Mouse (Mus musculus): ENCODE measurements at regions not wholly inside any gene's neighbourhood (a gene's known extent, or its start where the extent isn't known, plus 50 kb on each side); places are given as distances from the start of the nearest gene placed in this dataset.

- in situ Hi-C loops (cut with MboI; ENCODE audit: unreplicated experiment in 2 of 2), result loop anchor here in 1 of 2 experiments (25.0 kb wide), 1 partner anchor 1588 kb away; no protein-coding TSS in a partner anchor
Observed at GRCm38 (mm10) chr3:133599731-133600130, 54.8 kb upstream of the Tet2 start.

DNA sequence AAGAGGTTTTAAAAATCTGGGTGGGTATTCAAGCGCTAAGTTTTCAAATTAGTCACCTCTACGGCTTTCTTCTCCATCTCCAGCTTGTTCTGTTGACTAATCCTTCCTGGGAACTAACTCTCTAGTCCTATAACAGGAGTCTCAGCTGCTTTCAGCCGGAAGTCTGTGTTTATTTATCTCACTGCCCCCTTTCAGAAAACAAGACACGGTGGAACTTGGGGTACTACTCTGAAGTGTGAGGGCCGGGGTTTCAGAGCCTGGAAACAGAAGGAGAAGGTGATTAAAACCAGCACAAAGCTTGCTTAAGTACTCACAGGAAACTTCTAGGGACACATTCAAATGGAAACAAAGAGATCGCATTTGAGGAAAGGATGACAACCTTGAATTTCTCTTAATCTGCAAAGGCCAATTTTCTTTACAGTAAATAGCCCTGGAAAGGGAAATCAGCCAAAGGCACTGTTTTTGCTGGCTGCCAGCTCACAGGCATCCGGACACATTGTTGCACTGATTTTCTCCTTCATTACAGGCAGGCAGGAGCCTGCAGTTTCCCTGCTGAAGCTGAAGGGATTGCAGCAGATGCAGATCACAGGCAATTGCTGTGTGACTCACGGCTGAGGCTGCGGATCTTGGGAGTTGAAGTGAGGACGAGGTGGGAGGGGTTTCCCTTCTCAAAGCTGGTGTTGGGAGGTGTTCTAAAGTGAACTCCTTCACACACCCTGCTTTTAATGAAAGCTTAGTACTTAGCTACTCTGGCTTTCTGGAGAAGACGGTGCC, 55.7 kb upstream of the Tet2 start:
- in situ Hi-C loops (cut with MboI; ENCODE audit: unreplicated experiment in 2 of 2), result no loop called here

DNA sequence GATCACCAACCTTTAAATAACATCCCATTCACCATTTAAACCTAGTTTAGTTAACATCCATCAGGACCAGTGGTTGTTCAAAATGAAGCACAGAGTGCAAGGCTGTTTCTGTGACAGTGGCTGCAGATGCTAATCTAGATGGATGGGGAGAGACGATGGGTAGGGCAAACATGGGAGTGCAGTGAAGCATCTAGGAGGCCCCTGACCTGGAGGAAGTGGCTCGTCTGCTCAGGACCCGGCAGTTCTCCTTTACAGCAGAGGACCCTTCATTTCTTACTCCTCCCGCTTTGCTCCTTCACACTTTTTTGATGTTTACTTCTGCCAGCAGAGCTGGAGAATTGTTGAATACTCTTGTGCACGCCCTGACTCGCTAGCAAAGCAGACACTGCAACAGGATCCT, 60.5 kb upstream of the Tet2 start:
- in situ Hi-C loops (cut with MboI; ENCODE audit: unreplicated experiment in 2 of 2), result no loop called here

- in situ Hi-C loops (cut with MboI; ENCODE audit: unreplicated experiment in 2 of 2), result no loop called here
Observed at GRCm38 (mm10) chr3:133608845-133609261, 63.9 kb upstream of the Tet2 start.

GRCm38 (mm10) chr3:133613836-133614711, 69.1 kb upstream of the Tet2 start:
- in situ Hi-C loops (cut with MboI; ENCODE audit: unreplicated experiment in 2 of 2), result loop anchor here in 1 of 2 experiments (5.0 kb wide), 1 partner anchor 48 kb away; no protein-coding TSS in a partner anchor

GRCm38 (mm10) chr3:133614712-133615426, 69.9 kb upstream of the Tet2 start:
- in situ Hi-C loops (cut with MboI; ENCODE audit: unreplicated experiment in 2 of 2), result loop anchor here in 1 of 2 experiments (5.0 kb wide), 1 partner anchor 47 kb away; no protein-coding TSS in a partner anchor

GRCm38 (mm10) chr3:133617036-133617435, 72.1 kb upstream of the Tet2 start:
- in situ Hi-C loops (cut with MboI; ENCODE audit: unreplicated experiment in 2 of 2), result no loop called here

DNA sequence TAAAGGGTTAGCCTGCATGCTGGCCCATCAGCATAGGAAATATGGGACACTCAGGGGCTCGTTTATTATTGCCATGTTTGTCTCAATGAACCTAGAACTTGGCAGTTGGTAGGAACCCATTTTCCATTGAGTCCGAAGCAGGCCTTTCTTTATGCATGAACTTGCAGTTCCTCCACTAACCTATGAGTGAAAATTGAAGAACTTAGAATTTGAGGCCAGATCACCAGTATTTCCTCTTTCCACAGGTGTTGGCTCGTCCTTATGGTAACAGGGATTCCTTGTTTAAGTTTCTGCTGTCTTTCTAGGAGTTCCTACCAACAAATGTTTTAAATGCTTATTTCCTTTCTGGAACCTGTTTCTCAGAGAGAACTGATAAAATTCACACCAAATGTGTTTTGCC, 73.6 kb upstream of the Tet2 start:
- in situ Hi-C loops (cut with MboI; ENCODE audit: unreplicated experiment in 2 of 2), result no loop called here

GRCm38 (mm10) chr3:133623201-133623744, 78.3 kb upstream of the Tet2 start:
- in situ Hi-C loops (cut with MboI; ENCODE audit: unreplicated experiment in 2 of 2), result no loop called here

DNA sequence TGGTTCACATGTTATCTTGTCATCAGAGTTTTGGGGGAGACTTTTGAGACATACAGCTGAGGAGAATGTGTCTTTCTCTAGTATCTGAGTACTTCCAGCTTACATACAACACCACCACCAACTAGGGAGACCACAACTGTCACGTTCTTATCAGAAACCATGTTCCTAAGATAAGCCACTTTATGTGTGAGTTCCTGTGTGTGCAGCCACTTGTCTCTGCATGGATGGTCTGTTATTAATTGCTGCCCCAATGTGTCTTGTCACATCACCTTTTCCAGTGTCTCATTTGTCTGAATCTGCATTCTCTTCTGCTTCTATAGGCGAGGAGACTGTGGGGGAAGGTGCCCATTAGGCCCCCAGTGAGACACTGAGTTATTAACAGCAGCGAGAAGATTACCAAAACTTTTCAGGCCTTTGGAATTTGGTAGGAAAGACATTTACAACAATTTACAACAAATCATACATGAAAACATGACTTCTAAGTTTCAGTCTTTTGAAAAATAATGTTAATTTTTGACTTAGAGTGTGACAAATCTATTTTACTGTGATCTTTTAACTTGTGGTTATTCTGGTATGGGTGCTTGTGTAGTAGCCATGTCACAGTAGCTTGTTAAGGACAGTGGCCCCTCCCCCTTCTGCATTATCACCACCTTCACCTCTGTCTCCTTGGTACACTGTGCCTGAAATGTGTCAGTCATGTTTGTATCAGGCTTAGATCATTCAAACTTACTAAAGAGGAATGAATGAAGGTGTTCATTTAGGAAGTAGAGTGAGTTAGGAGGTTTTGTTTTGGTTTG, 79.3 kb upstream of the Tet2 start:
- in situ Hi-C loops (cut with MboI; ENCODE audit: unreplicated experiment in 2 of 2), result no loop called here

GRCm38 (mm10) chr3:133625046-133625445, 80.1 kb upstream of the Tet2 start:
- in situ Hi-C loops (cut with MboI; ENCODE audit: unreplicated experiment in 2 of 2), result no loop called here

- in situ Hi-C loops (cut with MboI; ENCODE audit: unreplicated experiment in 2 of 2), result no loop called here
Observed at GRCm38 (mm10) chr3:133626442-133626841, 81.5 kb upstream of the Tet2 start.

DNA sequence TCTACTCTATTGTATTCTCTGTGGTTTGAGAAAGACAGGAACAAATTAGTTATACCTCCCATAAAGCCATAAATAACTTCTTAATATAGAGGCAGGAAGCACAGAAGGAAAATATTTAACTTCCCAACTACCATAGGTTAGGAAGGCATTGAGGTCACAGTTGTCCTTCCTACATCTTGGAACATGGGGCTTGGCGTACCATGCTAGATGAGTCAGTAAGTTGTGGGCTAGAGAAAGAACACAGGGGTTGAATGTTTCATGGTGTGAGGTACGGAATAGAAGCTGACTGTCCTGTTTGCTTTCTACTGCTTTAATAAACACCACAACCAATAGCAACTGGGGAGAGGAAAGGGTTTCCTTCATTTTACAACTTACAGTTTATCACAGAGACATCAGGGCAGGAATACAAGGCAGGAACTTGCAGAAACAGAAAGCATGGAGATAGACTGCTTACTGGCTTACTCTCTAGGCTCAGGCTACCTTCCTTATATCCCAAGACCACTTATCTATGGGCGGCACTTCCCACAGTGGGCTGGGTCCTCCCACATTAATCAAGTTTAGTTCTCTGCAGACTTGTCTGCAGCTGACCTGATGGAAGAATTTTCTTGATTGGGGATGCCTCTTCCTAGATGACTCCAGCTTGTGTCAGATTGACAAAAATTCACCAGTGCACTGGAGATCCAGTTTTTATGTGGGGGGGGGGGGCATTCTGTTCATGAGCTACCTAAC, 82.3 kb upstream of the Tet2 start:
- in situ Hi-C loops (cut with MboI; ENCODE audit: unreplicated experiment in 2 of 2), result no loop called here

GRCm38 (mm10) chr3:133634306-133634705, 89.4 kb upstream of the Tet2 start:
- in situ Hi-C loops (cut with MboI; ENCODE audit: unreplicated experiment in 2 of 2), result no loop called here

- in situ Hi-C loops (cut with MboI; ENCODE audit: unreplicated experiment in 2 of 2), result no loop called here
Observed at GRCm38 (mm10) chr3:133645604-133646003, 100.7 kb upstream of the Tet2 start.

GRCm38 (mm10) chr3:133646449-133647059, 101.6 kb upstream of the Tet2 start:
- in situ Hi-C loops (cut with MboI; ENCODE audit: unreplicated experiment in 2 of 2), result no loop called here

- in situ Hi-C loops (cut with MboI; ENCODE audit: unreplicated experiment in 2 of 2), result no loop called here
Observed at GRCm38 (mm10) chr3:133650025-133650424, 105.1 kb upstream of the Tet2 start.

DNA sequence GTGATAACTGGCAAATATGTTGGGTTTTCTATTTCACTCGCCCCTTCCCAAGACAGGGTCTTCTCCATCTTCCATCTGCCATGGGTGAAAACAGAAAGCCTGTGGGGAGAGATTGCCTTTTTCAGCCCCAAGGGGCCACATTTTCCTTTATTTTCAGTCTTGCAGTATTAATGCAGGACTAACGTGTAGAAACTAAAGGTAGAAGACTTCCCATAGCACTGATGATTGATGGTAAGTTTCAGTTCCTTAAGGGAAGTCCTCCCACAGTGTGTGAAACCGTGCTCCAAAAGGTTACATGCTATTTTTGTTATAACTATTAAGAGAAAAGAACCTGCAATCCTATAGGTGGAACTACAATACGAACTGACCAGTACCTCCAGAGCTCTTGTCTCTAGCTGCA, 107.1 kb upstream of the Tet2 start:
- in situ Hi-C loops (cut with MboI; ENCODE audit: unreplicated experiment in 2 of 2), result no loop called here

- in situ Hi-C loops (cut with MboI; ENCODE audit: unreplicated experiment in 2 of 2), result loop anchor here in 1 of 2 experiments (5.0 kb wide), 1 partner anchor 47 kb away; no protein-coding TSS in a partner anchor
Observed at GRCm38 (mm10) chr3:133659759-133660158, 114.8 kb upstream of the Tet2 start.

Data from v-Abl transformed pro-B cells (cell line).